Mouse (Mus musculus): Measurements from ENCODE around the gene Alpk3.

- TF ChIP-seq GATA1 (IDR thresholded peaks at IDR 0.05; ENCODE audit: borderline replicate concordance, low read length) (no peak), FLI1 (IDR thresholded peaks at IDR 0.05; ENCODE audit: low read length) (no peak)
These were observed 3.5 kb downstream of the Alpk3 start for GRCm38 (mm10) chr7:81060908-81061307.

Data from megakaryocyte, embryonic 14.5 days (primary cell).